Mouse (Mus musculus) CH12.LX (cell line): Measurements from ENCODE around the gene Fxr2. TPM values are rescaled to one million over a fixed set of nuclear protein-coding genes. Genes with fewer than 3 reads are reported as not detected.
A peak's percentile ranks its signal among the peaks of the same experiment; 100 is the strongest.

Source experiments
- DNase-seq: peaks from one replicate; pipeline ENCODE4 v3.0.0-alpha.2; 2013; ENCODE audit errors: extremely low read depth
- H3K27ac ChIP-seq: 2 replicates; pipeline ENCODE4 v1.5.1; 2012; ENCODE audit warnings: low read depth, mild to moderate bottlenecking, control low read depth, moderate library complexity; ENCODE audit not compliant: insufficient read depth
- H3K27me3 ChIP-seq: replicated peaks from 2 replicates; pipeline ENCODE3; 2012; ENCODE audit warnings: inconsistent platforms
- H3K36me3 ChIP-seq, 2 experiments: replicated peaks in 1 of 2; 2 replicates each; pipeline versions ENCODE3 to v1.6.1; 2012; ENCODE audit warnings: inconsistent platforms in 1 of 2, low read length in 1 of 2, mild to moderate bottlenecking in 1 of 2, mixed read lengths in 1 of 2, moderate library complexity in 1 of 2; ENCODE audit not compliant: control insufficient read depth in 1 of 2, insufficient read depth in 1 of 2
- H3K4me1 ChIP-seq, 2 experiments: 2 replicates each; pipeline ENCODE4 v1.6.1; 2012; ENCODE audit warnings: inconsistent platforms in 1 of 2, moderate library complexity in 1 of 2; ENCODE audit not compliant: insufficient read depth in 2 of 2, control insufficient read depth in 1 of 2
- H3K4me2 ChIP-seq: 2 replicates; pipeline ENCODE4 v1.6.1; 2012; ENCODE audit warnings: low read depth, mild to moderate bottlenecking, control low read depth; ENCODE audit not compliant: poor library complexity, insufficient read depth, severe bottlenecking
- H3K4me3 ChIP-seq, 3 experiments: fragments of 150-350 bp in 1 of 3; sonication (generic) in 1 of 3; replicated peaks in 1 of 3; 2 replicates each; pipeline versions ENCODE3 to v1.5.1; 2011 to 2012; ENCODE audit warnings: low read depth in 2 of 3, low read length in 2 of 3, mild to moderate bottlenecking in 2 of 3, moderate library complexity in 2 of 3, control low read depth in 1 of 3, improper control_type of control experiment in 1 of 3, inconsistent platforms in 1 of 3, mixed read lengths in 1 of 3; ENCODE audit not compliant: poor library complexity in 1 of 3
- H3K79me2 ChIP-seq: replicated peaks from 2 replicates; pipeline ENCODE4 v1.6.1; 2012; ENCODE audit warnings: mild to moderate bottlenecking, moderate library complexity; ENCODE audit not compliant: control insufficient read depth, poor library complexity, insufficient read depth, severe bottlenecking; ENCODE audit errors: extremely low read depth
- H3K9ac ChIP-seq: 2 replicates; pipeline ENCODE4 v1.6.1; 2012; ENCODE audit warnings: low read depth, mild to moderate bottlenecking, control low read depth, moderate library complexity; ENCODE audit not compliant: insufficient read depth
- H3K9me3 ChIP-seq: replicated peaks from 2 replicates; pipeline ENCODE3; 2012; ENCODE audit warnings: low read length, inconsistent platforms, mixed read lengths
- BHLHE40 ChIP-seq: IDR thresholded peaks from 2 replicates; pipeline ENCODE4 v1.6.1; 2011; ENCODE audit warnings: mild to moderate bottlenecking, low read depth, low read length, improper control_type of control experiment
- CHD2 ChIP-seq: IDR thresholded peaks from 2 replicates; pipeline ENCODE4 v1.6.1; 2011; ENCODE audit warnings: low read length, improper control_type of control experiment
- CTCF ChIP-seq, 2 experiments: IDR thresholded peaks in 1 of 2; conservative IDR thresholded peaks in 1 of 2; 2 replicates each; pipeline ENCODE4 v1.5.1; 2011 to 2012; ENCODE audit warnings: low read depth in 2 of 2, low read length in 2 of 2, improper control_type of control experiment in 1 of 2, inconsistent platforms in 1 of 2, mild to moderate bottlenecking in 1 of 2, moderate library complexity in 1 of 2
- ETS1 ChIP-seq: conservative IDR thresholded peaks from 2 replicates; pipeline ENCODE4 v1.6.1; 2012; ENCODE audit warnings: low read depth, mild to moderate bottlenecking, inconsistent platforms, low read length, improper control_type of control experiment, moderate library complexity
- HCFC1 ChIP-seq: IDR thresholded peaks from 2 replicates; pipeline ENCODE4 v1.6.1; 2012; ENCODE audit warnings: low read depth, mild to moderate bottlenecking, inconsistent platforms, low read length, improper control_type of control experiment
- JUND ChIP-seq: conservative IDR thresholded peaks from 2 replicates; pipeline ENCODE4 v1.6.1; 2011; ENCODE audit warnings: low read depth, low read length, improper control_type of control experiment
- MAZ ChIP-seq: IDR thresholded peaks from 2 replicates; pipeline ENCODE4 v1.6.1; 2012; ENCODE audit warnings: low read depth, mild to moderate bottlenecking, inconsistent platforms, low read length, improper control_type of control experiment, moderate library complexity
- MXI1 ChIP-seq: IDR thresholded peaks from 2 replicates; pipeline ENCODE4 v1.6.1; 2011; ENCODE audit warnings: mild to moderate bottlenecking, low read depth, low read length, improper control_type of control experiment
- NRF1 ChIP-seq: IDR thresholded peaks from 2 replicates; pipeline ENCODE4 v1.6.1; 2014; ENCODE audit warnings: low read depth, mild to moderate bottlenecking, inconsistent platforms, low read length, improper control_type of control experiment, moderate library complexity
- PAX5 ChIP-seq: IDR thresholded peaks from 2 replicates; pipeline ENCODE4 v1.6.1; 2012; ENCODE audit warnings: low read length, inconsistent platforms, mixed read lengths
- POLR2A ChIP-seq: IDR thresholded peaks from 2 replicates; pipeline ENCODE4 v1.6.1; 2011; ENCODE audit warnings: low read depth, mild to moderate bottlenecking, improper control_type of control experiment, low read length
- RAD21 ChIP-seq: IDR thresholded peaks from 2 replicates; pipeline ENCODE4 v1.6.1; 2011; ENCODE audit warnings: low read depth, mild to moderate bottlenecking, low read length, improper control_type of control experiment, moderate library complexity
- SMC3 ChIP-seq: IDR thresholded peaks from 2 replicates; pipeline ENCODE4 v1.6.1; 2011; ENCODE audit warnings: low read depth, low read length, improper control_type of control experiment
- TBP ChIP-seq: conservative IDR thresholded peaks from 2 replicates; pipeline ENCODE4 v1.6.1; 2011; ENCODE audit warnings: low read depth, low read length, improper control_type of control experiment
- UBTF ChIP-seq: IDR thresholded peaks from 2 replicates; pipeline ENCODE4 v1.6.1; 2012; ENCODE audit warnings: low read depth, mild to moderate bottlenecking, inconsistent platforms, low read length, improper control_type of control experiment, moderate library complexity
- USF1 ChIP-seq: IDR thresholded peaks from 2 replicates; pipeline ENCODE4 v1.6.1; 2014; ENCODE audit warnings: low read depth, mild to moderate bottlenecking, inconsistent platforms, low read length, improper control_type of control experiment
- USF2 ChIP-seq: conservative IDR thresholded peaks from 2 replicates; pipeline ENCODE4 v1.6.1; 2011; ENCODE audit warnings: low read depth, low read length, improper control_type of control experiment
- ZC3H11A ChIP-seq: IDR thresholded peaks from 2 replicates; pipeline ENCODE4 v1.6.1; 2012; ENCODE audit warnings: low read depth, mild to moderate bottlenecking, inconsistent platforms, low read length, improper control_type of control experiment
- ZKSCAN1 ChIP-seq: IDR thresholded peaks from 2 replicates; pipeline ENCODE4 v1.6.1; 2012; ENCODE audit warnings: low read depth, inconsistent platforms, low read length, improper control_type of control experiment, borderline replicate concordance
- dilution Hi-C: fragments of 300-500 bp; cut with MboI; formaldehyde crosslinking; loops from 2 replicates; pipeline ENCODE4 v1.14.3; 2020; ENCODE audit warnings: low sequenced_read_pairs; ENCODE audit not compliant: extremely low pct_unique_long_range_greater_than_20kb, extremely low pct_ligation_motif_present
- in situ Hi-C: fragments of 300-500 bp; cut with MboI; formaldehyde crosslinking; loops from 3 replicates; pipeline ENCODE4 v1.14.3; 2019; ENCODE audit warnings: low sequenced_read_pairs, low pct_ligation_motif_present, low pct_unique_long_range_greater_than_20kb, mixed read lengths
- polyA plus RNA-seq: library from polyadenylated mRNA; unstranded; fragments of >175 nt; gene quantifications from 2 replicates; pipeline ENCODE4 v1.2.1, GENCODE M21; 2012; ENCODE audit warnings: low read depth; ENCODE audit not compliant: insufficient read length
- total RNA-seq, 2 experiments: library from RNA; depleted of rRNA; stranded (reverse); fragments of 300-350 nt in 1 of 2; fragments of >200 nt in 1 of 2; gene quantifications; 2 replicates each; pipeline ENCODE4 v1.2.3; 2012 to 2014

The Fxr2 gene
- total and polyA plus RNA-seq, 3 experiments = 83.3 to 96.4 (median 90.5) TPM

DNA sequence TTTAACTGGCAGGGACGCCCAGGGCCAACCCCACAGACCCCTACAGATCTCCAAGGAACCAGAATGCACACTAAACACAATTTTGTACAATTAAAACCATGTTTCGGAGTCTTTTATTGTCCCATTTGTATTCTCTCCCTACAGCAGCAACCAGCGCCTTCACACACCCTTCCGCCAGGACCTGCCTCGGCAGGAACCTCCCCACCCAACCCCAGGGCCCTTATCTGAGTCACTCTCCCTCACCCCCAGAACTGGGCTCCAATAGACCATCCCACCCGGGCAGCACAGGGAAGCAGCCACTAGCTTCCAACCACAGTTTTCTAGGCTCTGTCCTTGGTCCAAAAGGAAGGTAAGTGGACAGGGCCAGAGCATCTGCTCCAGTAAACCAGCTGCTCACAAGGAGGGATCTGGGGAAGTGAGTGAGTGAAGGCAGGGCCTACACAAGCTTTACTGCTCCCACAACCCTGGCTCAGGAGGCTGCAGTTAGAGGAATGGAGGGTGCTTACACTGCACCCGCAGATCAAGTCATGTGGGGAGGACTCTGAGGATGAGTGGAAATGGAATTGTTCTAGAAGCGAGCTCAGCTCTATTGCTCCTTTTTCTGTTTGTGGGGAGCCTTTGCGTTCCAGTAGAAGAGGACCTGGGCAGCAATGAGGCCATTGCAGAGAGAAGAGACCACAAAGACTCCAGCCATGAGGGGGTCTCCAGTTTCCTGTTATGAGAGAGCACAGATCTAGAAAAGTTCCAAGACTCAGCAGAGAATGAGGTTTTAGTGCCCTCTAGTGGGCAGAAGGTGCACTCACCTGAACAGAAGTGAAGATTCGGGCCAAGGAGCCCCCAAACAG is 24.0 kb downstream of the Fxr2 start:
- Histone ChIP-seq H3K4me3 (no peak overlapping the region), H3K27ac (no peak overlapping the region), H3K9me3 (no peaks in the 10 kb centered on the region), H3K4me2 (no peak overlapping the region), H3K79me2 (peaks cover 21% of the 10 kb centered on the region), H3K27me3 (no peaks in the 10 kb centered on the region), H3K4me1 (peaks cover 0 to 80% of the 10 kb centered on the region in 2 experiments; a peak in 2 of 4 replicates), H3K36me3 (peaks cover 59 to 75% of the 10 kb centered on the region in 2 experiments), H3K9ac (no peak overlapping the region)
- peak; percentile 73 for DNase-seq
- dilution Hi-C loops = no loop called here
- in situ Hi-C loops = no loop called here
- TF ChIP-seq ZKSCAN1 (no peak), NRF1 (no peak), MAZ (no peak), POLR2A (peak; percentile 30; the same call in 1 of the 2 replicates), BHLHE40 (no peak), RAD21 (peak; percentile 81), ZC3H11A (no peak), SMC3 (peak; percentile 65), CTCF (conservative IDR thresholded peaks at IDR 0.05 in 1 of 2, IDR thresholded peaks at IDR 0.05 in 1 of 2; ENCODE audit: low read depth in 2 of 2, low read length in 2 of 2) (peak; percentile 91 to 97), MXI1 (no peak), CHD2 (no peak), PAX5 (no peak), ETS1 (no peak), JUND (0 out of 2 replicates have a peak, but pooled peaks have one; percentile 23), USF2 (no peak), UBTF (no peak)

DNA sequence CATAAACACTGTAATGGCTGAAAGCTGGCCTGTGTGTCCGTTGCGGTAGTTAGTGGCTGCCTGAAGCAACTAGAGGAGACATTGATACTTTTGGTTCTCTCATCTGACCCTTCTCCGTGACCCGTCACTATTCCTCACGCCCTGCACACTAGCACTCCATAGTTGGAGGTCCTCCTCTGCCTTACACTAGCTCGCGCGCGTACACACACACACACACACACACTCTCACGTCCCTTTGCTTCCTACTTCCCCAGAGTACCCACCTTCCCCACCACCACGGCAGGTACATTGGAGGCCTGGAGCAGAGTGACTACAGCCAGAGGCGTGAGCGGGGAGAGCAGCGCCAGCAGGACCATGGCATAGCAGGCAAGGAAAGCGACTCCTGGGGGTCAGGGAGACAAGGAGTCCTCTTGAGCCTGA is 24.7 kb downstream of the Fxr2 start:
- Histone ChIP-seq H3K36me3 (peaks cover 53 to 69% of the 10 kb centered on the region in 2 experiments), H3K4me3 (no peak overlapping the region), H3K27ac (no peak overlapping the region), H3K79me2 (peaks cover 21% of the 10 kb centered on the region)
- no peak for TF ChIP-seq ZKSCAN1
- no peak for TF ChIP-seq MAZ
- no peak for TF ChIP-seq HCFC1
- TF ChIP-seq SMC3 = no peak
- no peak for TF ChIP-seq USF1
- TF ChIP-seq RAD21 = no peak
- TF ChIP-seq TBP = no peak
- TF ChIP-seq, all 38 proteins: peak for 0
- DNase-seq = no peak
- H3K4me1 ChIP-seq = peaks cover 0 to 78% of the 10 kb centered on the region in 2 experiments; a peak in 2 of 4 replicates
- no peak overlapping the region for H3K9ac ChIP-seq
- H3K9me3 ChIP-seq = no peaks in the 10 kb centered on the region
- dilution Hi-C loops (no loop called here), in situ Hi-C loops (no loop called here)
- no peak overlapping the region for H3K4me2 ChIP-seq
- no peaks in the 10 kb centered on the region for H3K27me3 ChIP-seq
